Mouse (Mus musculus) lung, postnatal 0 days (tissue): ENCODE measurements at regions not wholly inside any gene's neighbourhood (a gene's known extent, or its start where the extent isn't known, plus 50 kb on each side); places are given as distances from the start of the nearest gene placed in this dataset.

ENCODE experiments used
- CTCF ChIP-seq: IDR thresholded peaks from 2 replicates; pipeline ENCODE4 v1.5.1; 2016; ENCODE audit warnings: antibody characterized with exemption, mild to moderate bottlenecking
- EP300 ChIP-seq: IDR thresholded peaks from 2 replicates; pipeline ENCODE4 v1.6.1; 2016; ENCODE audit warnings: antibody characterized with exemption, mild to moderate bottlenecking, control low read depth

GRCm38 (mm10) chr13:25937631-25938030, 667.3 kb upstream of the Nrsn1 start:
- TF ChIP-seq CTCF = no peak
- TF ChIP-seq EP300 = no peak
